Mouse (Mus musculus) heart, adult 2 months (tissue): Measurements from ENCODE around the gene Hist1h2bj.

Source experiments
- CTCF ChIP-seq: fragments of 200-600 bp; IDR thresholded peaks from 2 replicates; pipeline ENCODE4 v1.8.1; 2022; ENCODE audit warnings: antibody characterized with exemption, mild to moderate bottlenecking, moderate library complexity
- POLR2A ChIP-seq: fragments of 200-500 bp; IDR thresholded peaks from 2 replicates; pipeline ENCODE4 v1.6.1; 2011; ENCODE audit warnings: mild to moderate bottlenecking, low read depth, low read length, control low read depth; ENCODE audit not compliant: insufficient read depth

GRCm38 (mm10) chr13:22029928-22030327 lies 13.1 kb upstream of the Hist1h2bj start:
- TF ChIP-seq CTCF, result no peak
- TF ChIP-seq POLR2A, result no peak
